Mouse (Mus musculus): Measurements from ENCODE around the gene Cutc. TPM values are rescaled to one million over a fixed set of nuclear protein-coding genes. Genes with fewer than 3 reads are reported as not detected.

Gene Cutc
- total and polyA plus RNA-seq, 3 experiments: 10.1 to 22.7 (median 18.2) TPM

DNA sequence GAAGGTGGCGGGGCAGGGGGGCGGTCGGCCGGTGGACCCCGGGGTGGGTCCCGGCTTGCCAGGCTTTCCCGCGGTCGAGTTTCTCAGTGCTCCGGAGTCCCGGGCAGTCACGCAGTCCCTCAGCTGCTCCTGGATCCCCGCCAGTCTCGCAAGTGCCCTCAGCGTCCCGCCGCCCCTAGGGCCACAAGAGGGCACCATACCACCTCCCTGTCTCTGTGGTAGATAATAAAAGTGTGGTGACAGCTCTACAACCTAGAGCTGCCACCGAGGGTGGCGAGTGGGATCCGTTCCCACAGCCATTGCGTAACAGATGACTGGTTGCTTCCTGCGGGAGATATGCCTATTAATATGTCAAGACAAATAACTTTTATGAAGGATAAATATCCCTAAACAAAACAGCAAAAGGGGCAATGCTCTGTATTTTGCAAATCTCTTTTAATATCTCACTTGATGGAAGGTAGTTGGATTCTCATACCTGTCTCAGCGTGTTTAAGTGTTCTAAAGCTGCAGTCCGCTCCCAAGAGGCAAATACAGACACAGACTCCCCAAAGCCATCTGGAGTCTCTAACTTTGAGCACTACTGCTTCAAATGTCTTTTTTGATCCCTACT is 535 bp downstream of the Cutc start:
- peaks cover 3% of the 10 kb centered on the region; the same call in 1 of the 2 replicates for H3K79me2 ChIP-seq (replicated peaks; ENCODE audit: control insufficient read depth, extremely low read depth, insufficient read depth, poor library complexity, severe bottlenecking)
- H3K4me2 ChIP-seq (ENCODE audit: insufficient read depth, low read depth, poor library complexity, severe bottlenecking): peak overlapping the region; percentile 84
- H3K9ac ChIP-seq (ENCODE audit: insufficient read depth, low read depth): peak overlapping the region; percentile 74
- peaks cover 7 to 44% of the 10 kb centered on the region in 2 experiments for H3K4me1 ChIP-seq (ENCODE audit: control insufficient read depth in 1 of 2, insufficient read depth in 2 of 2)
- in situ Hi-C loops (cut with MboI; ENCODE audit: low pct_ligation_motif_present, low pct_unique_long_range_greater_than_20kb, low sequenced_read_pairs): loop anchor here (5.0 to 25.0 kb wide), 5 partner anchors 76 to 241 kb away; partner anchors contain the start of gene Got1
- peak overlapping the region; percentile 66 to 97 (median 76) for H3K4me3 ChIP-seq (replicated peaks in 1 of 3; ENCODE audit: low read depth in 2 of 3, low read length in 2 of 3, poor library complexity in 1 of 3)
- TF ChIP-seq PAX5 (IDR thresholded peaks at IDR 0.05; ENCODE audit: low read length): no peak
- TF ChIP-seq SMC3 (IDR thresholded peaks at IDR 0.05; ENCODE audit: low read depth, low read length): peak; percentile 76
- peak; percentile 67 for TF ChIP-seq RAD21 (IDR thresholded peaks at IDR 0.05; ENCODE audit: low read depth, low read length)
- peak in 1 of 2 experiments; percentile 87; a peak in 2 of 4 replicates for TF ChIP-seq CTCF (conservative IDR thresholded peaks at IDR 0.05 in 1 of 2, IDR thresholded peaks at IDR 0.05 in 1 of 2; ENCODE audit: low read depth in 2 of 2, low read length in 2 of 2)
- H3K36me3 ChIP-seq (replicated peaks in 1 of 2; ENCODE audit: control insufficient read depth in 1 of 2, insufficient read depth in 1 of 2, low read length in 1 of 2): peaks cover 7 to 31% of the 10 kb centered on the region in 2 experiments
- dilution Hi-C loops (cut with MboI; ENCODE audit: extremely low pct_ligation_motif_present, extremely low pct_unique_long_range_greater_than_20kb, low sequenced_read_pairs): no loop called here
- no peaks in the 10 kb centered on the region for H3K9me3 ChIP-seq (replicated peaks; ENCODE audit: low read length)
- peak; percentile 80 for DNase-seq (ENCODE audit: extremely low read depth)
- no peaks in the 10 kb centered on the region for H3K27me3 ChIP-seq (replicated peaks)
- H3K27ac ChIP-seq (ENCODE audit: insufficient read depth, low read depth): peak overlapping the region; percentile 80

GRCm38 (mm10) chr19:43754237-43754636 is 1.4 kb downstream of the Cutc start:
- Histone ChIP-seq H3K4me3 (replicated peaks in 1 of 3; ENCODE audit: low read depth in 2 of 3, low read length in 2 of 3, poor library complexity in 1 of 3) (no peak overlapping the region), H3K9me3 (replicated peaks; ENCODE audit: low read length) (no peaks in the 10 kb centered on the region), H3K9ac (ENCODE audit: insufficient read depth, low read depth) (no peak overlapping the region), H3K36me3 (replicated peaks in 1 of 2; ENCODE audit: control insufficient read depth in 1 of 2, insufficient read depth in 1 of 2, low read length in 1 of 2) (peaks cover 3 to 25% of the 10 kb centered on the region in 2 experiments), H3K27me3 (replicated peaks) (no peaks in the 10 kb centered on the region), H3K27ac (ENCODE audit: insufficient read depth, low read depth) (no peak overlapping the region), H3K4me1 (ENCODE audit: control insufficient read depth in 1 of 2, insufficient read depth in 2 of 2) (peaks cover 7 to 44% of the 10 kb centered on the region in 2 experiments), H3K79me2 (replicated peaks; ENCODE audit: control insufficient read depth, extremely low read depth, insufficient read depth, poor library complexity, severe bottlenecking) (peaks cover 3% of the 10 kb centered on the region; the same call in 1 of the 2 replicates), H3K4me2 (ENCODE audit: insufficient read depth, low read depth, poor library complexity, severe bottlenecking) (no peak overlapping the region)
- dilution Hi-C loops (cut with MboI; ENCODE audit: extremely low pct_ligation_motif_present, extremely low pct_unique_long_range_greater_than_20kb, low sequenced_read_pairs) (no loop called here), in situ Hi-C loops (cut with MboI; ENCODE audit: low pct_ligation_motif_present, low pct_unique_long_range_greater_than_20kb, low sequenced_read_pairs) (loop anchor here (5.0 to 25.0 kb wide), 5 partner anchors 77 to 242 kb away; partner anchors contain the start of gene Got1)
- TF ChIP-seq PAX5 (IDR thresholded peaks at IDR 0.05; ENCODE audit: low read length): no peak
- TF ChIP-seq MAX (IDR thresholded peaks at IDR 0.05; ENCODE audit: low read length): no peak
- TF ChIP-seq GABPA (IDR thresholded peaks at IDR 0.05; ENCODE audit: insufficient replicate concordance, low read depth, low read length): no peak
- TF ChIP-seq TCF12 (IDR thresholded peaks at IDR 0.05; ENCODE audit: low read depth, low read length): no peak
- TF ChIP-seq MAFK (IDR thresholded peaks at IDR 0.05; ENCODE audit: insufficient replicate concordance, low read length): no peak
- no peak for TF ChIP-seq MEF2A (IDR thresholded peaks at IDR 0.05; ENCODE audit: borderline replicate concordance, low read depth, low read length)
- TF ChIP-seq IRF4 (IDR thresholded peaks at IDR 0.05; ENCODE audit: low read depth, low read length): no peak
- TF ChIP-seq ZMIZ1 (IDR thresholded peaks at IDR 0.05; ENCODE audit: low read depth, low read length): no peak
- no peak for TF ChIP-seq EP300 (IDR thresholded peaks at IDR 0.05; ENCODE audit: low read length)
- TF ChIP-seq KAT2A (IDR thresholded peaks at IDR 0.05; ENCODE audit: insufficient replicate concordance, low read length): no peak
- no peak for TF ChIP-seq NRF1 (IDR thresholded peaks at IDR 0.05; ENCODE audit: low read depth, low read length)
- TF ChIP-seq ETS1 (conservative IDR thresholded peaks at IDR 0.05; ENCODE audit: low read depth, low read length): no peak
- TF ChIP-seq MYC (IDR thresholded peaks at IDR 0.05; ENCODE audit: low read depth, low read length): no peak
- TF ChIP-seq USF2 (conservative IDR thresholded peaks at IDR 0.05; ENCODE audit: low read depth, low read length): no peak
- TF ChIP-seq RAD21 (IDR thresholded peaks at IDR 0.05; ENCODE audit: low read depth, low read length): no peak
- TF ChIP-seq BHLHE40 (IDR thresholded peaks at IDR 0.05; ENCODE audit: low read depth, low read length): no peak
- no peak for DNase-seq (ENCODE audit: extremely low read depth)

All from CH12.LX (cell line).